Mouse (Mus musculus) small intestine, adult 2 months (tissue): ENCODE measurements at regions not wholly inside any gene's neighbourhood (a gene's known extent, or its start where the extent isn't known, plus 50 kb on each side); places are given as distances from the start of the nearest gene placed in this dataset.

Source experiments
- CTCF ChIP-seq: fragments of 200-500 bp; IDR thresholded peaks from 2 replicates; pipeline ENCODE4 v1.5.1; 2012; ENCODE audit warnings: low read depth, mild to moderate bottlenecking, control low read depth, inconsistent platforms, low read length, moderate library complexity, mixed read lengths; ENCODE audit not compliant: insufficient replicate concordance, insufficient read length; ENCODE audit errors: extremely low read depth
- POLR2A ChIP-seq: fragments of 200-500 bp; IDR thresholded peaks from 2 replicates; pipeline ENCODE4 v1.6.1; 2012; ENCODE audit warnings: low read depth, mild to moderate bottlenecking, control low read depth, inconsistent platforms, low read length, moderate library complexity

- TF ChIP-seq POLR2A (no peak), CTCF (no peak)
Observed at GRCm38 (mm10) chr2:166338396-166339085, 183.1 kb upstream of the Sulf2 start.
